Mouse (Mus musculus) forebrain, embryonic 16.5 days (tissue): ENCODE data around the gene Ap2b1. TPM values are rescaled to one million over a fixed set of nuclear protein-coding genes. Genes with fewer than 3 reads are reported as not detected.

Experiments
- ATAC-seq: fragments of 200-750 bp; cut with Nextera tagmentation; 2 replicates; pipeline ENCODE4 v1.8.0; 2017; ENCODE audit warnings: mild to moderate bottlenecking, moderate library complexity
- H3K27ac ChIP-seq: fragments of 300-500 bp; sonication (generic); 2 replicates; pipeline ENCODE4 v1.5.1; 2014; ENCODE audit warnings: low read length, control low read depth
- H3K27me3 ChIP-seq: fragments of 300-500 bp; sonication (generic); replicated peaks from 2 replicates; pipeline ENCODE4 v1.6.1; 2014; ENCODE audit warnings: low read length; ENCODE audit not compliant: control insufficient read depth, insufficient read depth
- H3K36me3 ChIP-seq: fragments of 300-500 bp; sonication (generic); 2 replicates; pipeline ENCODE4 v1.6.1; 2014; ENCODE audit not compliant: control insufficient read depth, insufficient read depth
- H3K4me1 ChIP-seq: fragments of 300-500 bp; sonication (generic); replicated peaks from 2 replicates; pipeline ENCODE4 v1.6.1; 2014; ENCODE audit warnings: low read length; ENCODE audit not compliant: control insufficient read depth, insufficient read depth
- H3K4me2 ChIP-seq: fragments of 300-500 bp; sonication (generic); 2 replicates; pipeline ENCODE4 v1.6.1; 2014; ENCODE audit warnings: mild to moderate bottlenecking, low read length, control low read depth
- H3K4me3 ChIP-seq: fragments of 300-500 bp; sonication (generic); replicated peaks from 2 replicates; pipeline ENCODE4 v1.5.1; 2014; ENCODE audit warnings: mild to moderate bottlenecking, low read length, control low read depth
- H3K9ac ChIP-seq: fragments of 300-500 bp; sonication (generic); replicated peaks from 2 replicates; pipeline ENCODE4 v1.6.1; 2014; ENCODE audit warnings: low read depth, low read length, control low read depth
- H3K9me3 ChIP-seq: fragments of 300-500 bp; sonication (generic); 2 replicates; pipeline ENCODE4 v1.6.1; 2016; ENCODE audit warnings: low read length; ENCODE audit not compliant: control insufficient read depth
- WGBS: fragments of 180-500 bp; shearing (Covaris S2); extraction: QIAGEN DNeasy Blood & Tissue Kit; methylation state at CpG from one replicate; pipeline ENCODE4 v1.1.7; 2014; 5-methylcytosine and 5-hydroxymethylcytosine counted together
- polyA plus RNA-seq: library from polyadenylated mRNA; unstranded; fragments of >200 nt; fragmentation: Nextera tagmentation; extraction: Ambion mirVana; gene quantifications from 2 replicates; pipeline ENCODE4 v1.2.1, GENCODE M21; 2015

Gene Ap2b1
- polyA plus RNA-seq, 1 experiment from 2014 or later: 122 TPM

DNA sequence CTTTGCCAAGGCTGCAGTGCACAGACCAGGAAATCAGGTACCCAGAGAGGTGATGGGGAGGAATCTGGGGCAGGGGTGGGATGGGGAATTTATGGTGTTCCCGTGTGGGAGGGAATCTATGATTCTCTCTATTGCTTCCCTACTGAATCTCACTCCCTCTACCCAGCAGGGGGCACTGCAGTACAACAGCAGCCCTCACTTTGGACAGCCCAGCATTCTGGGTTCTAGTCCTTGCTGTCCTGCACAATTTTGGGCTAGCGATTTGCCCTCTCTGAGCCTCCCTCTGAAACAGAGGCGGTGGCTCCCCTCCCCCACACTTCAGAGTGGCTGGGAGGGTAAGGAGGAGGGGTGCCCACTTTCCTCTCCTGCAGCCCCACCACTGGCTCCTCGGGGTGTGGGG lies 121.5 kb downstream of the Ap2b1 start:
- ATAC-seq: no peak
- Histone ChIP-seq H3K9ac (no peak overlapping the region), H3K4me1 (peaks cover 15% of the 10 kb centered on the region), H3K27ac (no peak overlapping the region), H3K4me3 (no peak overlapping the region), H3K36me3 (no peaks in the 10 kb centered on the region), H3K4me2 (no peak overlapping the region), H3K27me3 (peaks cover 14% of the 10 kb centered on the region), H3K9me3 (no peaks in the 10 kb centered on the region)
- WGBS: 45% methylated on average over 4 of the region's 4 CpGs

DNA sequence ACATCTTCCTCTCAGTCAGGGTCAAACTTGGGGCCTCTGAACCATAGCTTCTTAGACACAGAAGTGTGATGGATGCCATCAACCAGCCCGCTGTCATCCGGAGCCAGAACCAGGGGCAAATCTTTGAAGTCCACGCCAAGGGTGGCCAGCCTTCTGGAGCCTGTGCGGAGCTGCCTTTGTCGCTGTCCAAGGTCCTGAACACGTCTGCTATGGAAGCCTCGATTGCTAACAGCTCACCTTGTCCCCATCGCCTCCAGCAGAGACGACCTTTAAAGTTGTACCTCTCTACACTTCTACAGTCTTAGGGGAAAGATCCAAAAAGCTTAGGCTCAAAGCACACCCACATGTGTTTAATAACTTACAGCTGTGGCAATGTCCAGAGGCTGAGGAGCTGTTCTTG lies 122.5 kb downstream of the Ap2b1 start:
- 4% methylated on average over 9 of the region's 9 CpGs for WGBS
- no peak overlapping the region for H3K4me2 ChIP-seq
- ATAC-seq: no peak
- no peak overlapping the region for H3K9ac ChIP-seq
- peaks cover 14% of the 10 kb centered on the region for H3K27me3 ChIP-seq
- no peaks in the 10 kb centered on the region for H3K36me3 ChIP-seq
- peaks cover 15% of the 10 kb centered on the region for H3K4me1 ChIP-seq
- H3K4me3 ChIP-seq: no peak overlapping the region
- H3K27ac ChIP-seq: no peak overlapping the region
- no peaks in the 10 kb centered on the region for H3K9me3 ChIP-seq

DNA sequence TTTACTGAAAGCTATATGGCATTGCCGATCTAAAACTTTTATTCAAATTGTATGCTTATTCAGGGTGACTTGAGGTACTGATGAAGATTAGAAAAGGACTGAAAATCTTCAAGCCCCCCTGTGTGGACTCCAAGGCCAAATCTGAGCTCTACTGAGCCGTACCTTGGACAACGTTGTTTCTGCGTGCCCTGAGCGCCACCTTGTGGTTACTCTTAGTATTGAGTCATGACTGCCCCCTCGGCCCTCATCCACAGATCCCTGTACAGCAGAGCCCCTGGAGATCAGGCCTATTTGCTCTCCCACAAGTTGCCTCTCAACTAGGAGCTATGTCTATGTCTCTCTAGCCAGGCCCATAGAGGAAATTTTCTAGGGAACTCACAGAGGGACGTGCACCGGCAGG lies 125.9 kb downstream of the Ap2b1 start:
- no peak overlapping the region for H3K9ac ChIP-seq
- H3K36me3 ChIP-seq: no peaks in the 10 kb centered on the region
- H3K27ac ChIP-seq: no peak overlapping the region
- H3K27me3 ChIP-seq: peaks cover 8% of the 10 kb centered on the region
- no peak overlapping the region for H3K4me3 ChIP-seq
- no peaks in the 10 kb centered on the region for H3K4me1 ChIP-seq
- no peak overlapping the region for H3K4me2 ChIP-seq
- peak; percentile 81 for ATAC-seq
- 4% methylated on average over 8 of the region's 8 CpGs for WGBS
- H3K9me3 ChIP-seq: no peaks in the 10 kb centered on the region

DNA sequence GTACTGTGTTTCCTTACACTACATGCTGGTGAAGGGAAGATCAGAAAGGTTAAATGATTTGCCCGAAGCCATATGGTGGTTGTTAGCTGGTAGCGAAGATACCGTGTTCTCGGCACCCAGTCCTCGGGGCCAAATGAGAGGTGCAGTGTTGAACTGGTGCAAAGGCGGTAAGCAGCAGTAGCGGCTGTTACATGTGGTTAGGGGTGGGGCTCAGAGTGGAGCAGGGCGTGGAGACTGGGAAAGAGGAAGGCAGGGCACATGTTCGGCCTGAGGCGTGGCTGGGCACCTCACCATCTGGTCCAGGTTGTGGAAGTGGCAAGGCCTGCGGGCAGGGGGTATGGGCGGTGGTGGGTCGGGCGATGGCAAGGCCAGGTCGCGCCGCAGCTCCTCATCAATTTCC lies 128.1 kb downstream of the Ap2b1 start:
- H3K9me3 ChIP-seq: no peaks in the 10 kb centered on the region
- H3K27me3 ChIP-seq: 0 out of 2 replicates have a peak, but pooled peaks cover 5% of the 10 kb centered on the region
- H3K36me3 ChIP-seq: no peaks in the 10 kb centered on the region
- no peak overlapping the region for H3K27ac ChIP-seq
- no peaks in the 10 kb centered on the region for H3K4me1 ChIP-seq
- 54% methylated on average over 17 of the region's 17 CpGs for WGBS
- peak overlapping the region; percentile 17; the same call in 1 of the 2 replicates for H3K4me2 ChIP-seq
- H3K9ac ChIP-seq: no peak overlapping the region
- no peak overlapping the region for H3K4me3 ChIP-seq
- no peak for ATAC-seq

DNA sequence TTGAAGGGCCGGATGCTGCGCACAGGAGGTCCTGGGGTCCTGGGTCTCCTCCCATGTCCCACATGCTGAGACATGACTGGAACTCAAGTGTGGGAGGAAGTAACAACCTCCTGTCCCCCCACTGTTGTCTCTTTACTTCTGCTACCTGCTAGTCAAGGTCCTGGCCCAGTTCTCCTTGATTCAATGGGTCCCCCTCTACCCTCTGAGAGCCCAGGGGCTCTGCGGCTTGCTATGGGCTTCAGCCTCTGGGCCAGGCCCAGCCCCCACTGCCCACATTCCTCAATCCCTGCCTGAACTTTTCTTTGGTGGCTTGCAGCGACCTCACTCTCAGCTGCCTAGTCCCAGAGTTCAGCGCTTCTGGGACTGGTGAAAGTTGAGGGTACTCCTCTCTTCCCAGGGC lies 130.5 kb downstream of the Ap2b1 start, which contains the start of gene Gas2l2:
Gas2l2 (minus strand) TSS at position 101 of the 400 bp plus-strand sequence.
- Histone ChIP-seq H3K4me3 (no peak within 1 kb of the TSS), H3K36me3 (no peaks in the 10 kb centered on the region), H3K27me3 (0 out of 2 replicates have a peak, but pooled peaks cover 5% of the 10 kb centered on the region), H3K9ac (no peak within 1 kb of the TSS), H3K4me2 (no peak within 1 kb of the TSS), H3K4me1 (no peaks in the 10 kb centered on the region), H3K27ac (no peak within 1 kb of the TSS), H3K9me3 (no peaks in the 10 kb centered on the region)
- ATAC-seq: no peak
- 63% methylated on average over 5 of the region's 5 CpGs for WGBS

DNA sequence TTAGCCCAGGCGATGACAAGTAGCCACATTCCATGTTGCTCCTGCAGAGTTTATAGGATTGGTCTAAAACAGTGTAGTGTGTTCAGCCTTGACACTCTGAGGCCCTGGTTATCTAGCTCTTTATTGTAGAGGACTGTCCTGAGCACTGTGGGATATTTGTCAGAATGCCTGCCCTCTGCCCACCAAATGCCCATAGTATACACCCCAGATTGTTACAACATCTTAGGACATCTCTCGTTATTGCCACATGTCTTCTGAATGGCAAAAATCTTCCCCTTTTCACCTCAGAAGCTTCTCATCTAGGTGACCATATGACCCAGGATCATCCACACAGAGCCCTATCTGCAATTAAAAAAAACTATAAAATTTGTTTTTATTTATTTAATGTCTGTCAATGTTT lies 133.7 kb downstream of the Ap2b1 start:
- H3K4me2 ChIP-seq: no peak overlapping the region
- 80% methylated on average over 2 of the region's 2 CpGs for WGBS
- no peaks in the 10 kb centered on the region for H3K9me3 ChIP-seq
- H3K27ac ChIP-seq: no peak overlapping the region
- 0 out of 2 replicates have a peak, but pooled peaks cover 5% of the 10 kb centered on the region for H3K27me3 ChIP-seq
- H3K36me3 ChIP-seq: no peaks in the 10 kb centered on the region
- ATAC-seq: no peak
- no peaks in the 10 kb centered on the region for H3K4me1 ChIP-seq
- H3K4me3 ChIP-seq: no peak overlapping the region
- no peak overlapping the region for H3K9ac ChIP-seq

DNA sequence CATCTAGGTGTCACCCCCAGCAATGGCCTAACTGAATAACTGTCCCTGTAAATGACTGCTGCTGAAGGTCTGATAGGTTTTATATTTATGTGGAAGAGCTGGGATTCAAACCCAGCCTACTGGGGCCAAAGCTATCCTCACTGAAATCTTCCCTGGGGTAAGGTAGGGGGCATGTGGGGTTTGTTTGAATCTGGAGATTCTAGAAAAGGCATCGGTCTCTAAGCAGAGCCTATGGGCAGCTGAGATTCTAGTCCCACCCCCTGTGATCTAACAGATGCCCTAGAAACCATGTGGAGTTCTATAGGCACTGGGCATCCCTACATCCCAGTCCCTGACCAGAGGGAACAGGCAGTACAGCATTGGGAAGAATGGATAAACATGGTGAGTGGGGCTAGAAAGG lies 138.6 kb downstream of the Ap2b1 start, which contains the start of gene 1700020L24Rik:
1700020L24Rik (plus strand) TSS at position 301 of the 400 bp plus-strand sequence.
- 90% methylated on average over 1 of the region's 1 CpGs for WGBS

DNA sequence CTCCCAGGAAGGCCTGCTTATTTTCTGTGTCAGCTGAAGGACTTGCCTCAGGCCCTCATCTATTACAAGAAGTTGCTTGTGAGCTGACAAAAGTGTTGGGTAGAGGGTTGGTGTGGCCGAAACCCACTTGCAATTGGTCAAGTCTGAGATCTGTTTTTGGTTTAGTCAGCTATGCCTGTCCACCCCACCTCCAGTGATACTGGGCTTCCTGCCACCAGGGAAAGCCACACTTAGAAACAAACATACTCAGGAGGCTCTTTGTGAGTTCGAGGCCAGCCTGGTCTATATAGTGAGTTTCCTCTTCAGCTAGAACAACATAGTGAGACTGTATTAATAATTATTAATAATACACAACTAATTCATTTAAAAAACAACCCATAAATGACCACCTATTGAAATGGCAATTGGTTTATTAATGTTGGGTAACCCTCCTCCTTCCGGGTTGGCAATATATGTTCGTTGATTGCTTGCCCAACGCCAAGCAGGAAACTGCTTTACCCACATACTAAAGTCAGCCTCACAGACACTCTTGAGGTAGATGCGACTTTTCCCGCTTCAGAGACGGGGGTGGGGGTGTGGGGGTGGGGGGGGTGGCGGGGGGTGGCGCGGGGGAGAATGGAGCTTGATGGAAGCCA lies 140.7 kb downstream of the Ap2b1 start:
- Histone ChIP-seq H3K4me3 (peak overlapping the region; percentile 72), H3K9ac (peak overlapping the region; percentile 72)

More for the DNA sequence above, 138.6 kb downstream of the Ap2b1 start, which contains the start of gene 1700020L24Rik:
- no peak for ATAC-seq
- Histone ChIP-seq H3K4me3 (no peak within 1 kb of the TSS), H3K27me3 (peaks cover 13% of the 10 kb centered on the region), H3K36me3 (no peaks in the 10 kb centered on the region), H3K27ac (no peak within 1 kb of the TSS), H3K9ac (no peak within 1 kb of the TSS), H3K4me2 (no peak within 1 kb of the TSS), H3K4me1 (0 out of 2 replicates have a peak, but pooled peaks cover 2% of the 10 kb centered on the region), H3K9me3 (no peaks in the 10 kb centered on the region)

DNA sequence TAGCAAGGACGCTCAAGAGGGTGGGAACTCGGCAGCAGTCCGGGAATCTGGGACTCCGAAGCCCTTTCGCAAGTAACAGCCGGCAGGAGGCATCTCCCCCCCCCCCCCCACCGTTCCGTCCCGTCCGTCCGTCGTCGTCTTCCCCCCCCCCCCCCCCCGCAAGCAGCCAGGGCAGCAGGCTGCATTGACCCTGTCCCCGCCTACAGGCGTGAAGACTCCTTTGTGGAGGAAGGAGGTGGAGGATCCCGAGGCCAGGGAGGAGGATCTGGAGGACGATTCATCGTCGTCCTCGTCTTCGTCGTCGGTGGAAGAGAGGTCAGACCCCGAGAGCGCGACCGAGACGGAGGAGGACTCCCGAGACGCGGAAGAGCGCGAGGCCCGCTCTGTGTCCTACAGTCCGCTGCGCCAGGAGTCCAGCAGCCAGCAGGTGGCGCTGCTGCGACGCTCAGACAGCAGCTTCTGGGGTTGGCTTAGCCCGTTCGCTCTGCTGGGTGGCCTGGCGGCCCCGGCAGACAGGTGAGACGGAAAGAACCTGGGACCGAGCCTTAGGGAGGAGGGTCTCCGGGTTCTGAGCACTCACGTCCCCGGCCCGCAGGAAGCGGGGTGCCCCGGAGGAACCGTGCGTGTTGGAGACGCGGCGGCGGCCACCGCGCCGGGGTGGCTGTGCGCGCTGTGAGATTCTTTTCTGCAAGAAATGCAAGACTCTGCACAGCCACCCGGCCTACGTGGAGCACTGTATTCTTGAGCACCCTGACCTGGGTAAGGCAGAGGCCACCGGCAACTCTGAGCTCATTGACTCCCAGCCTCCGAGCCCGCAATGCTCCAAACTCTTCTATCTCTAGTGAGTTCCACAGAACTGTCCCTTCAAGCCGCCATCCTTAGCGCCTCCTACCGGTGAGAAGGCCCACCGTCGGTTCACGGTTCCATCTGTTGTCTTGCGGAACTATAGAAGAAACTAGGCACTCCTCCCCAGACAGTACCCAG lies 141.5 kb downstream of the Ap2b1 start:
- under 1% methylated on average over 66 of the region's 75 CpGs for WGBS
- Histone ChIP-seq H3K9me3 (no peaks in the 10 kb centered on the region), H3K4me3 (peak overlapping the region; percentile 72), H3K4me1 (peaks cover 11% of the 10 kb centered on the region), H3K36me3 (no peaks in the 10 kb centered on the region), H3K9ac (peak overlapping the region; percentile 72), H3K4me2 (peak overlapping the region; percentile 77), H3K27me3 (peaks cover 36% of the 10 kb centered on the region), H3K27ac (no peak overlapping the region)
- ATAC-seq: peak; percentile 95

More for the DNA sequence above, 140.7 kb downstream of the Ap2b1 start:
- 33% methylated on average over 11 of the region's 11 CpGs for WGBS
- no peak overlapping the region for H3K27ac ChIP-seq
- ATAC-seq: no peak
- peaks cover 28% of the 10 kb centered on the region for H3K27me3 ChIP-seq
- H3K4me1 ChIP-seq: peaks cover 7% of the 10 kb centered on the region
- no peaks in the 10 kb centered on the region for H3K36me3 ChIP-seq
- H3K9me3 ChIP-seq: no peaks in the 10 kb centered on the region
- peak overlapping the region; percentile 77 for H3K4me2 ChIP-seq
